Mouse (Mus musculus) testis, postnatal 10 days (tissue): ENCODE data around the gene Rprml.

Experiments
- DNase-seq: peaks from one replicate; pipeline ENCODE4 v3.0.0; 2021; ENCODE audit warnings: low spot score

Gene Rprml

GRCm38 (mm10) chr11:103665695-103666094, 16.3 kb downstream of the Rprml start:
- DNase-seq: no peak

GRCm38 (mm10) chr11:103666181-103666906, 17.0 kb downstream of the Rprml start:
- DNase-seq: no peak

- no peak for DNase-seq
Observed at GRCm38 (mm10) chr11:103666907-103667426, 17.6 kb downstream of the Rprml start.

GRCm38 (mm10) chr11:103675556-103675955, 26.2 kb downstream of the Rprml start:
- peak; percentile 65 for DNase-seq

GRCm38 (mm10) chr11:103677042-103677441, 27.7 kb downstream of the Rprml start:
- peak; percentile 66 for DNase-seq

- no peak for DNase-seq
Observed at GRCm38 (mm10) chr11:103683667-103684334, 34.4 kb downstream of the Rprml start.

GRCm38 (mm10) chr11:103685261-103685736, 35.9 kb downstream of the Rprml start:
- DNase-seq: no peak

- DNase-seq: no peak
Observed at GRCm38 (mm10) chr11:103686706-103687105, 37.3 kb downstream of the Rprml start.

- DNase-seq: no peak
Observed at GRCm38 (mm10) chr11:103688271-103688979, 39.1 kb downstream of the Rprml start.

GRCm38 (mm10) chr11:103688980-103689378, 39.6 kb downstream of the Rprml start:
- DNase-seq: no peak

GRCm38 (mm10) chr11:103691036-103691435, 41.7 kb downstream of the Rprml start:
- DNase-seq: no peak

- DNase-seq: no peak
Observed at GRCm38 (mm10) chr11:103693241-103693640, 43.9 kb downstream of the Rprml start.

GRCm38 (mm10) chr11:103696851-103697564, 47.6 kb downstream of the Rprml start:
- DNase-seq: no peak

GRCm38 (mm10) chr11:103697565-103698176, 48.3 kb downstream of the Rprml start, which contains the start of gene Gosr2:
Gene Gosr2, minus strand, starts transcription at chr11:103697898.
- peak; percentile 87 for DNase-seq

GRCm38 (mm10) chr11:103698226-103698625, 48.9 kb downstream of the Rprml start:
- DNase-seq: no peak
